Mouse (Mus musculus): ENCODE measurements around the gene Kcns1.

Kcns1 gene

DNA sequence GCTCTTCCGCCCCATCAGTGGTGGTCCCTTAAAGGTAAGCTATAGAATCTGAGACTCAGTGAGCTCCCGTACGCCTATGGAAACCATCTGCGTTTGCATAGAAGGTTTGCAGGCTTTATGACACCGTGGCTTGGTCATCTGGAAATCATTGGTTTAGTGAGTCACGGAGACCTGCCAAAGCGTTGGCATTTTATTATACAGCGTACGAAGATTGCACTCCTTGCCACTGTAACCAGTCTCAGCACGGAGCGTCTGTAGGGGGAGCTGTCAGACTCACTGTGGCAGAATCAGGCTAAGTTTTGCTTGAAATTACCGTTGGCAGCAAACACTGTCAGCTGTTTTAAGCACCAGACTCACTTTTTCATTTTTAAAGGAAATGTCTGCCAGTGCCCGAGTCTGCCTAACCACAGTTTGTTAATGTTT lies 44.4 kb downstream of the Kcns1 start:
- peak; percentile 39 for DNase-seq (ENCODE audit: low spot score)

- DNase-seq (ENCODE audit: low spot score) = no peak
Measured at GRCm38 (mm10) chr2:164123169-164123766, 47.6 kb downstream of the Kcns1 start.

DNA sequence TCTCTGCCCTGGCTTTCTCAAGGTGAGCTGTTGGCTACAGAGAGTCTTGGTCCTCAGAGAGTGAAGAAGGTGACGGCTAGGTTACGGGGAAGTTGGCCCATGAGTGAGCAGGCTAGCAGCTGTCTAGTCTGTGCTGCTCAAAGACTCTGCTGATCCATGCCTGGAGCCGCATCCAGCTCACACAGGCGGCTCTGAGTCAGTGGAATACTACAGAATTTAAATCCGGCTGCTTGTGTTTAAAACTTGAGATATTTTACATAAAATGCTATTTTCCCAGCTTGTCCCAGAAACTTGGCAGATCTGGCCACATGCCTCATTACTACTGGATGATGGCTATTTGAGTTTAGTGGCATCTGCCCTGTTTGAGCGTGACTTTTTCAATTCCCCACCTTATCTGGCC lies 51.4 kb downstream of the Kcns1 start:
- DNase-seq (ENCODE audit: low spot score) = no peak

DNA sequence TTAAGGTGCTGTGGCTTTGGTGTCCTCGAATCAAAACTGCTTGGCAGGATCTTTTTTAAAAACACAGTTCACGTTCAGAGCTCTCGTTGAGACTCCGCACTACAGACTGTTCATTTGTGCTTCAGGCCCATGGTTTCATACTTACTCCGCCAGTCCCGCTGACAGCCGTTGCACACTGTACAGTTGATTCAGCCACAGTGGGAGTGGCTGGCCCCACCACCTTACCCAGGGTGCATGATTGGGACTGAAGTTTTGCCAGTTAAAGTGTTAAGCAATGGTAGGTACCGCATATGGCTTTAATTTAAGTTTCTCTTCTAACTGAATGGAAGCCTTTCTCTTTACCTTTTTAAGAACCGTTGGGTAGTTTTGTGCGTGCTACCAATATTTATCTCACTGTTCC lies 55.4 kb downstream of the Kcns1 start:
- no peak for DNase-seq (ENCODE audit: low spot score)

- no peak for DNase-seq (ENCODE audit: low spot score)
Measured at GRCm38 (mm10) chr2:164114051-164114450, 56.9 kb downstream of the Kcns1 start.
